Mouse (Mus musculus) intestine, embryonic 15.5 days (tissue): ENCODE measurements at regions not wholly inside any gene's neighbourhood (a gene's known extent, or its start where the extent isn't known, plus 50 kb on each side); places are given as distances from the start of the nearest gene placed in this dataset.

Experiments
- ATAC-seq: fragments of 200-750 bp; cut with Nextera tagmentation; 2 replicates; pipeline ENCODE4 v1.8.0; 2017; ENCODE audit warnings: moderate TSS enrichment, moderate library complexity
- H3K27ac ChIP-seq: fragments of 300-500 bp; sonication (generic); 2 replicates; pipeline ENCODE4 v1.5.1; 2015; ENCODE audit warnings: mild to moderate bottlenecking, inconsistent platforms
- H3K27me3 ChIP-seq: fragments of 300-500 bp; sonication (generic); replicated peaks from 2 replicates; pipeline ENCODE4 v1.6.1; 2015; ENCODE audit warnings: inconsistent platforms
- H3K36me3 ChIP-seq: fragments of 300-500 bp; sonication (generic); 2 replicates; pipeline ENCODE4 v1.6.1; 2015; ENCODE audit warnings: inconsistent platforms
- H3K4me1 ChIP-seq: fragments of 300-500 bp; sonication (generic); replicated peaks from 2 replicates; pipeline ENCODE4 v1.6.1; 2015; ENCODE audit warnings: inconsistent platforms
- H3K4me2 ChIP-seq: fragments of 300-500 bp; sonication (generic); replicated peaks from 2 replicates; pipeline ENCODE4 v1.6.1; 2015; ENCODE audit warnings: mild to moderate bottlenecking, inconsistent platforms
- H3K4me3 ChIP-seq: fragments of 300-500 bp; sonication (generic); replicated peaks from 2 replicates; pipeline ENCODE4 v1.5.1; 2015; ENCODE audit warnings: inconsistent platforms
- H3K9ac ChIP-seq: fragments of 300-500 bp; sonication (generic); 2 replicates; pipeline ENCODE4 v1.6.1; 2015; ENCODE audit warnings: inconsistent platforms
- H3K9me3 ChIP-seq: fragments of 300-500 bp; sonication (generic); 2 replicates; pipeline ENCODE4 v1.6.1; 2016; ENCODE audit warnings: inconsistent platforms
- WGBS: fragments of 180-500 bp; shearing (Covaris S2); methylation state at CpG from one replicate; pipeline ENCODE4 v1.1.7; 2015; 5-methylcytosine and 5-hydroxymethylcytosine counted together

DNA sequence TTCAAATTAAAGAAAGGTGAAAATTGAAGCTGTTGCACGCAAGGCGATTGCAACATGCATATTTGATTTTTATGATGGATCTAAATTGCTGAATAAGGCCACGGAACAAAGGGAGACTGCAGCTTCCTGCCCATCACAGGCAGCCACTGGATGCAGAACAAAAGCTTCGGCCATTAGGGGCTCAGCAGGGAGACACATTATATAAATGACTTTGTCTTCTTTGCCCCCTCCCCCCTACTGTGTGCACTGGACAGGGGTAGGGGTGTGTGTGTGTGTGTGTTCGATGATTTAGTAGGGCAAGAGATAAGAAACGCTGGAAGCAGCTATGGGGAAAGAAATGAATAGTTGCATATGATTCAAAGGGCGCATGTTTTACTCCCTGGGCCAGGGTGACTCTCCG, 481.2 kb upstream of the Pmfbp1 start:
- no peak overlapping the region for H3K4me3 ChIP-seq
- ATAC-seq = no peak
- H3K36me3 ChIP-seq = no peaks in the 10 kb centered on the region
- no peaks in the 10 kb centered on the region for H3K4me1 ChIP-seq
- no peak overlapping the region for H3K27ac ChIP-seq
- H3K4me2 ChIP-seq = no peak overlapping the region
- no peaks in the 10 kb centered on the region for H3K9me3 ChIP-seq
- H3K27me3 ChIP-seq = no peaks in the 10 kb centered on the region
- H3K9ac ChIP-seq = no peak overlapping the region
- WGBS = 41% methylated on average over 8 of the region's 8 CpGs

DNA sequence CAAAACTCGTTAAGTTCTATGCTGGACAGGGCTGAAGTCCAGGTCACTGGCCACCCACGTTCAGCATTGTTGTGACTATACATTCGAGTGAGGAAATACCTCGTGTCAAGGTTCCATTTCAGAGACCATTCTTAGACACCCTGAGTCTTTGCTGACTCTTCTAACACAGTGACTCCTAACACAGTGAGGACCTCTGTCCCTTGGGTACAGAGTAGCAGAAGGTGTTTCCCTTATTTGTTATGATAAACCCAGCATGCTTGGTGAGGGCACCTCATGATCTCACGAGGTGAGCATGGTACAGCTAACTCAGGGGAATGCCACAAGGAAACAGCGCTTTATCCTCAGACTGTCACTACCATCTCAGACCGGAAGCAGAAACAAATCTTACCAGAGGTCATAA, 480.2 kb upstream of the Pmfbp1 start:
- Histone ChIP-seq H3K9ac (no peak overlapping the region), H3K4me3 (no peak overlapping the region), H3K27ac (no peak overlapping the region), H3K27me3 (no peaks in the 10 kb centered on the region), H3K9me3 (no peaks in the 10 kb centered on the region), H3K36me3 (no peaks in the 10 kb centered on the region), H3K4me1 (no peaks in the 10 kb centered on the region), H3K4me2 (no peak overlapping the region)
- ATAC-seq = no peak
- WGBS = 75% methylated on average over 7 of the region's 7 CpGs

DNA sequence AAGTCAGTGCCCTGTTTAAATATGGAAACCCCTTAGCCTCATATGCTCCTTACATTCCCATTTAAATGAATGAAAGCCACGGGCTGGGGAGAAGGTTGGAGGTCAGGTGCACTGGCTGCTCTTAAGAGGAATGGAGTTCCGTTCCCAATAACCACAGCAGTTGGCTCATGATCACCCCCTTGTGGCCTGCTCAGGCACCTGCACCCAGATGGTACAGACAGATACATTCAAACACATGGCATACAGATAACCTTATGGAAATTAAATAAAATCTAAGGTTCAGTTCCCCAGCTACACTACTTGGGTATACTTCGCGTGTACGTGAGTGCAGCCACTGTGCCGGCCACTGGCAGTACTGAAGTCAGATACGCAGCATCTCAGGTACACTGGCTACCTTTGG, 479.1 kb upstream of the Pmfbp1 start:
- Histone ChIP-seq H3K27ac (no peak overlapping the region), H3K4me1 (no peaks in the 10 kb centered on the region), H3K27me3 (no peaks in the 10 kb centered on the region), H3K36me3 (no peaks in the 10 kb centered on the region), H3K9ac (no peak overlapping the region), H3K9me3 (no peaks in the 10 kb centered on the region), H3K4me3 (no peak overlapping the region), H3K4me2 (no peak overlapping the region)
- no peak for ATAC-seq
- 72% methylated on average over 7 of the region's 7 CpGs for WGBS

DNA sequence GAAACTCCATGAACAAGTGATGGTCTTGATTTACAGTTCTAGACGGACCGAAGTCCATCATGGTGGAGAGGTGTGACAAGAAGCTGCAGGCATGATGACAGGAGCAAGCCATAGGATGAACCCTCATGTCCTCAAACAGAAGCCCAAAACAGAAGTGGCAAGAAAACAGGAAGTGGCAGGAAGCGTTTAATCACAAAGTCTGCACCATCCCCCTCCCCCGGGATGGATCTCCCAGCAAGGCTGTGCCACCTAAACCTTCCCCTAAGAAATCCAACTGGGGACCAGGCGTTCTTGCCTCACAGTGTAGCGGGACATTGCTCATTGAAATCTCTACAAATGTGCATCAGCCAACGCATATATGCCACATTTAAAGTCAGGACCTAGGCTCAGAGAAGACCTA, 474.3 kb upstream of the Pmfbp1 start:
- no peak overlapping the region for H3K4me3 ChIP-seq
- no peaks in the 10 kb centered on the region for H3K36me3 ChIP-seq
- H3K27ac ChIP-seq = no peak overlapping the region
- no peaks in the 10 kb centered on the region for H3K4me1 ChIP-seq
- no peaks in the 10 kb centered on the region for H3K9me3 ChIP-seq
- H3K4me2 ChIP-seq = no peak overlapping the region
- no peaks in the 10 kb centered on the region for H3K27me3 ChIP-seq
- no peak for ATAC-seq
- WGBS = 83% methylated on average over 7 of the region's 7 CpGs
- no peak overlapping the region for H3K9ac ChIP-seq

DNA sequence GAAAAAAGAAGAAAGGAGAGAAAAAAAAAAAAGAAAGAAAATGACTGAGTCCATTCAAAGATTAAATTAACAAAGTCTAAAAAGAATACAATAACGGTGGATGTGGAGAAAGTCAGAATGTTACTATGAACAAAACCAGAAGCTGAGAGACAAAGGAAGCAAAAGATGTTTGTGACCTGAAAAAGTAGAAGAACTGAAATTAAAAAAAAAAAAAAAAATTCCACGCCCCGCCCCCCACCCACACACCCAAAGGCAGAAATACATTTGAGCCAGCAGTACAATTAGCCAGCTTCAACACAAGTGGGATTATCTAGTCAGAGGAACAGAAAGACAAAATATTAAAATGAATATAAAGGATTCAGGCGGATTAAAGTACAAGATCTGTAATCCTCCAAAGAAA, 473.7 kb upstream of the Pmfbp1 start:
- Histone ChIP-seq H3K9ac (no peak overlapping the region), H3K4me2 (no peak overlapping the region), H3K4me3 (no peak overlapping the region), H3K9me3 (no peaks in the 10 kb centered on the region), H3K36me3 (no peaks in the 10 kb centered on the region), H3K27ac (no peak overlapping the region), H3K4me1 (no peaks in the 10 kb centered on the region), H3K27me3 (no peaks in the 10 kb centered on the region)
- no peak for ATAC-seq
- WGBS = 93% methylated on average over 4 of the region's 4 CpGs

DNA sequence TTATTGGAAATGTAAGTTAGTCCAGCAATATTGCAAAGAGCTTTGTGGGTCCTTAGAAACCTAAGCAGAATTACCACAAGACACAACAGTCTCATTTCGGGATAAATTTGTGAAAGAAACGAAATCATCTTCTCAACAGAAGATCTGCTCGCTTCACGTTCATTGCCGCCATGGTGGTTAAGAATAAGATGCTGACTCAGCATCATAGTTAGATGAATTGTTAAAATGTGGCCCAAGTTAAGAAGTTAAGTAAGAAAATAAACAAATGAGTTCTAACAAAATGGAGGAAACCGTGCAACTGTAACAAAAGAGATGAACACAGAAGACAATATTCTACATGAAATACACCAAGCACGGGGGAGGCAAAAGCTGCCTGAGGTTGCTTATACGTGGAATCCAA, 465.9 kb upstream of the Pmfbp1 start:
- Histone ChIP-seq H3K4me3 (no peak overlapping the region), H3K27ac (no peak overlapping the region), H3K27me3 (no peaks in the 10 kb centered on the region), H3K4me1 (no peaks in the 10 kb centered on the region), H3K4me2 (no peak overlapping the region), H3K36me3 (no peaks in the 10 kb centered on the region), H3K9ac (no peak overlapping the region), H3K9me3 (no peaks in the 10 kb centered on the region)
- ATAC-seq = no peak
- WGBS = 91% methylated on average over 8 of the region's 8 CpGs

DNA sequence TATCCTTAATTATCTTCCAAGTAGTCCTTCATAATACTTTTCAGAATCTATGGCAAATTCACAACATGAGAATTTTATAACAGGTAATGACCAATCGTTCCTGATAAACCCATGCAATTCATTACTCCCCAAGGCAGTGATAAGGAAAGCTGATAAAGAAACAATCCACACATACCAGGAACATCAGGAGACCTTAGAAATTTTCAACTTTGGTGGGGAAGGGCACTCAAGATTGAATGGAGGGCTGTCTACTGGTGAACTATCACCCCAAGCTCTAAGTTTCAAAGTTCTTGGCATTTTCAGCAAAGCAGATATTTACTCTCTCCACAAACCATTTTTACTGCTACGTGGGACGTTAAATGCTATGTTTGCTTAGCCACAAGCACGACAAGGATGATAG, 440.2 kb upstream of the Pmfbp1 start:
- H3K36me3 ChIP-seq = no peaks in the 10 kb centered on the region
- H3K9ac ChIP-seq = no peak overlapping the region
- ATAC-seq = peak; percentile 71
- H3K27ac ChIP-seq = no peak overlapping the region
- no peaks in the 10 kb centered on the region for H3K4me1 ChIP-seq
- WGBS = 54% methylated on average over 4 of the region's 4 CpGs
- H3K4me3 ChIP-seq = no peak overlapping the region
- H3K9me3 ChIP-seq = no peaks in the 10 kb centered on the region
- no peak overlapping the region for H3K4me2 ChIP-seq
- H3K27me3 ChIP-seq = no peaks in the 10 kb centered on the region

DNA sequence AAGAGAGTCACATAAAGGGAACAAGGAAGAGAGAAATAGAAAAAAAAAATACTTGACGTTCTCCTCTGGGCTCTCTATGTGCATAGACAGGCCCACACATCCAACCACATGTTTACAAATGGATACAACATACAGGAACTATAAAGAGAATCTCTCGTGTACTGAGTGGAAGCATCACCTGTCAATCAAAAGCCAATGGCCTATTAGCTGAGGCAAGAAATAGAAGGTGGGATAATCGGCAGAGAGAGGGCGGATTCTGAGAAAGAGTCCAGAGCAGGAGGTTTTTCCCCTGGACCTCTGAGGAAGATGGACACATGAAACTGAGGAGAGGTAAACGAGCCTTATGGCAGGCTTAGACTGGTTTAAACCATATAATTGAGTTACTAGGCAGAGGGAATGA, 434.7 kb upstream of the Pmfbp1 start:
- no peaks in the 10 kb centered on the region for H3K36me3 ChIP-seq
- H3K27me3 ChIP-seq = no peaks in the 10 kb centered on the region
- H3K4me3 ChIP-seq = no peak overlapping the region

DNA sequence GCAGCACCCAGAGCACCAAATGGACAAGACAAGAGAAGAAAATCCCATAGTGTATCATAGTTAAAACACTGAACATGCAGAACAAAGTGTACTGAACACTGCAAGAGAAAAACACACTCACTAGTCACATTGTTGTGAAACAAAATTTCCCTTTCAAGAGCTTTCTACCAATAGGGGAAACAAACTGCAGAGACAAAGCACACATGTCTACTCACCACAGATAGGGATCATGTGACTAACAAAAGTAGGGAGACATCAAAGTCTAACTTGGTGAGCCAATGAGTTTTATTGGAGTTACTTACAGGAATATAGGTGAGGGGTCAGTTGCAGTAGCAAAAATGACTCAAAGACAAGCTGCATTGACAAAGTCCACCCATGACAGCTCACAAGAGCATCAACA, 431.5 kb upstream of the Pmfbp1 start:
- H3K9me3 ChIP-seq = no peaks in the 10 kb centered on the region

More for the DNA sequence above, 434.7 kb upstream of the Pmfbp1 start:
- ATAC-seq = no peak
- Histone ChIP-seq H3K4me1 (no peaks in the 10 kb centered on the region), H3K4me2 (no peak overlapping the region), H3K9me3 (no peaks in the 10 kb centered on the region), H3K9ac (no peak overlapping the region), H3K27ac (no peak overlapping the region)
- WGBS = 74% methylated on average over 5 of the region's 5 CpGs

DNA sequence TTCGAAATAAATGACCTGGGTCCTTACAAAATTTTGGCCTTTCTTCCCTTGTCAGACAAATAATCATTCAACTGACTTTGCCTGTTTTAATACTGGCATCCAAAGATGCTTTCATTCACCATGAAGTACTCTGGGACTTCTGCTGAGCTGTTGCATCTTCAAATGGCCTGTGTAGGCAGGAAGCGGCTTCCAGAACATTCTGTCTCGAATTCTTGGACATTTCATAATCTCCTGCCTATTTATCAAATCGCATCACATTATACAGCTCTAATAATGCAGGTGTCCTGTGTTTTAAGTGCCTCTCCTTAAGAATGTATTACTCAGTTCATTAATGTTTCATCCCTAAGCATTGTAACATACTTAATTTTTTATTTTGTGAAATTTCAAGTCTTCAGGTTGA, 420.1 kb upstream of the Pmfbp1 start:
- no peak overlapping the region for H3K9ac ChIP-seq
- no peak overlapping the region for H3K4me2 ChIP-seq
- WGBS = 92% methylated on average over 4 of the region's 4 CpGs
- no peaks in the 10 kb centered on the region for H3K36me3 ChIP-seq
- no peaks in the 10 kb centered on the region for H3K9me3 ChIP-seq
- no peak overlapping the region for H3K27ac ChIP-seq
- H3K4me1 ChIP-seq = no peaks in the 10 kb centered on the region
- H3K4me3 ChIP-seq = no peak overlapping the region
- ATAC-seq = no peak
- no peaks in the 10 kb centered on the region for H3K27me3 ChIP-seq

More for the DNA sequence above, 431.5 kb upstream of the Pmfbp1 start:
- Histone ChIP-seq H3K36me3 (no peaks in the 10 kb centered on the region), H3K4me3 (no peak overlapping the region), H3K9ac (no peak overlapping the region), H3K4me1 (no peaks in the 10 kb centered on the region), H3K27me3 (no peaks in the 10 kb centered on the region), H3K4me2 (no peak overlapping the region), H3K27ac (no peak overlapping the region)
- no peak for ATAC-seq

DNA sequence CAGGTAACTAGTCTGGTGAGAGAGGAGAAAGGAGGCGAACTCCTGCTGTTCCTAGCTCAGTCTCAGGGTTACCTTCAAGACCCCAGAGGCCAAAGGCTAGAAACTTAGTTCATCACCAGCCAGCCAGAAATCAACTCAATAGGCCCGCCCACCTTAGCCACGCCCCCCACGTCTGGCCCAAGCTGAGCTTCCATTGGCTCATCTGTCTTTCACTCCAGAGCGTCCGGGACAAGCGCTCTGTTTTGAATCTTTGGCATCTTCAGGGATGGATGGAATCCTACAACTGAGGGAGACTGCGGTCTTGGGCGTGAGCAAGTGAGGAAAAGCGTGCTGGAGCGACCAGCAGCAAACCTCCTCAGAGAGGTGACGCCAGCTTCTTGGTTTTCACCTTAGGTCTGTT, 418.8 kb upstream of the Pmfbp1 start:
- Histone ChIP-seq H3K9me3 (no peaks in the 10 kb centered on the region), H3K27ac (no peak overlapping the region), H3K36me3 (no peaks in the 10 kb centered on the region), H3K4me2 (peak overlapping the region; percentile 54), H3K9ac (no peak overlapping the region), H3K27me3 (no peaks in the 10 kb centered on the region), H3K4me1 (peaks cover 2% of the 10 kb centered on the region; the same call in 1 of the 2 replicates), H3K4me3 (peak overlapping the region; percentile 14)
- no peak for ATAC-seq
- 21% methylated on average over 12 of the region's 12 CpGs for WGBS

DNA sequence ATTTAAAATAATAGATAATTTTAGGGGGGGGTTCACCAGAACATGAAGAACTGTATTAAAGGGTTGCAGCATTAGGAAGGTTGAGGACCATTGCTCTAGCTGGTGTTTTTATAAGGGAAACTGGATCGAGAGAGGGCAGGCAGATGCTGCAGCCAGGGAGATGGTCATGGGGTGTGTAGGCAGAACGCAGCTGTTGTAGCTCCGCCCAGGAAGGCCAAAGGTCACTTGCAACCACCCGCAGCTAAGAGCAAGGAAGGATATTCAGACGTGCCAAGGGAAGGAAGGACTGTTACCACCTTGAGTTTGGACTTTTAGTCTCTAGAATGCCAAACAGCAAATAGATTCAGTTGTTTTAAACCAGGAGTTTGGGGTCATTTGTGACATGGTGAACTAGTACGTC, 414.6 kb upstream of the Pmfbp1 start:
- Histone ChIP-seq H3K4me2 (no peak overlapping the region), H3K9ac (no peak overlapping the region), H3K4me3 (no peak overlapping the region), H3K9me3 (no peaks in the 10 kb centered on the region), H3K4me1 (peaks cover 2% of the 10 kb centered on the region; the same call in 1 of the 2 replicates), H3K36me3 (no peaks in the 10 kb centered on the region), H3K27ac (no peak overlapping the region), H3K27me3 (no peaks in the 10 kb centered on the region)
- ATAC-seq = no peak
- 57% methylated on average over 6 of the region's 6 CpGs for WGBS

DNA sequence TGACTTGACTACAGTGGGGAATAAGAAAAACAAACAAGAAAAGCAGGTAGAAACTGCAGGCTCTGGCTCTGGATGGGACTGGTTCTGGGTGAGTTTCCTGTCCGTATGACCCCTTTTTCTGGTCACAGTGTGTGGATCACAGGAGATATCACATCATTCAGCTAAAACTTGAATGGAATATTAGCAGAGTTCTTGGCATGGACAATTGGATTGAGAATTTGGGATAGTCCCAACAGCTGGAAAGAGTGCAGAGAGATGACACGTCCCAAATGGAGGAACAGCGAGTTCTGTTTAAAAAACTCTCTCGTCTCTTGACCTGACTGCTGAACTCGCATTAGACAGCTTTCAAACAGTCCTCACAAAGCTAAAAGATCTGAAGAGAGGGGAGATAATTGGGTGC, 412.5 kb upstream of the Pmfbp1 start:
- Histone ChIP-seq H3K4me2 (no peak overlapping the region), H3K36me3 (no peaks in the 10 kb centered on the region), H3K9me3 (no peaks in the 10 kb centered on the region), H3K27ac (no peak overlapping the region), H3K4me3 (no peak overlapping the region), H3K4me1 (peaks cover 2% of the 10 kb centered on the region; the same call in 1 of the 2 replicates), H3K9ac (no peak overlapping the region), H3K27me3 (no peaks in the 10 kb centered on the region)
- WGBS = 47% methylated on average over 5 of the region's 5 CpGs
- ATAC-seq = no peak

DNA sequence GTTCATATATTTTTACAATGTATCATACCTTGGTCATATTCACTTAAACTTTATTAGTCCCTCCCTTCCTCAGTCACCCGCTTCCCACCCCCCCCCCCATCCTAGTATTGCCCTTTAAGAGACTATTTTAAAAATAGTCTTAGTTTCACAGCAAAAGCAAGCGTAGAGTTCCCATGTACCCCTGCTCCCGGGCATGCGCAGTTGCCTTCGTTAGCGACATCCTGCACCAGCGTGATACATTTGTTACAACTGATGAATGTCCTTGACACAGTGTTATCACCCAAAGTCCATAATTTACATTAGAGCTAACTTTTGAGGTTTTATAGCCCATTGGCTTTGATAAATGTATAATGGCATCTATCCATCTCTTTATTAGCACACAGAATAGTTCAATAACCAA, 408.7 kb upstream of the Pmfbp1 start:
- H3K9ac ChIP-seq = no peak overlapping the region
- H3K4me2 ChIP-seq = no peak overlapping the region
- H3K4me3 ChIP-seq = no peak overlapping the region
- no peak for ATAC-seq
- H3K4me1 ChIP-seq = no peaks in the 10 kb centered on the region
- no peaks in the 10 kb centered on the region for H3K27me3 ChIP-seq
- no peaks in the 10 kb centered on the region for H3K36me3 ChIP-seq
- no peaks in the 10 kb centered on the region for H3K9me3 ChIP-seq
- no peak overlapping the region for H3K27ac ChIP-seq
- WGBS = 87% methylated on average over 7 of the region's 7 CpGs
